Comparison of ENCODE assay signal across 8 mouse cellular contexts in genomic region chr5:32611341-32611961, GRCm38 (mm10). TPM values are rescaled to one million over a fixed set of nuclear protein-coding genes. Genes with fewer than 3 reads are reported as not detected.
DNase-seq lines count a peak whose midpoint lies in the region; ATAC-seq and TF ChIP-seq lines count a peak whose summit lies in the region.

No protein-coding gene starts in this region.

- H3K4me3 ChIP-seq in ES-E14 (ENCODE audit: insufficient read depth in 1 of 2, low read depth in 1 of 2, low read length in 2 of 2, poor library complexity in 1 of 2, severe bottlenecking in 1 of 2): peak overlapping the region; percentile 90
- peak overlapping the region; percentile 75 for H3K4me3 ChIP-seq in embryonic facial prominence, embryonic 12.5 days
- peak overlapping the region; percentile 85 for H3K4me3 ChIP-seq in liver, embryonic 11.5 days (ENCODE audit: low read depth, low read length)
- peak overlapping the region; percentile 97 for H3K4me3 ChIP-seq in midbrain, postnatal 0 days (ENCODE audit: low read depth, low read length)

- DNase-seq in heart, adult 8-10 months (ENCODE audit: low spot score): peak; percentile 32
- DNase-seq in heart, adult 9 months (ENCODE audit: low spot score in 2 of 2): no peak
- no peak for DNase-seq in ES-E14 (ENCODE audit: low read depth, low spot score)
- DNase-seq in liver, embryonic 11.5 days (ENCODE audit: low spot score): peak; percentile 77
- DNase-seq in midbrain, postnatal 0 days (ENCODE audit: low spot score): peak; percentile 24
- DNase-seq in urinary bladder, postnatal 14 days (ENCODE audit: low spot score): peak; percentile 45

- under 1% methylated on average over 54 of the region's 54 CpGs for WGBS in embryonic facial prominence, embryonic 12.5 days
- under 1% methylated on average over 51 of the region's 54 CpGs for WGBS in liver, embryonic 11.5 days
- WGBS in midbrain, postnatal 0 days: under 1% methylated on average over 48 of the region's 54 CpGs

- H3K27me3 ChIP-seq in embryonic facial prominence, embryonic 12.5 days: no peaks in the 10 kb centered on the region
- H3K27me3 ChIP-seq in liver, embryonic 11.5 days (replicated peaks; ENCODE audit: control insufficient read depth, insufficient read depth, low read length): no peaks in the 10 kb centered on the region
- no peaks in the 10 kb centered on the region for H3K27me3 ChIP-seq in midbrain, postnatal 0 days (ENCODE audit: insufficient read depth, low read length)

- no peaks in the 10 kb centered on the region for H3K9me3 ChIP-seq in ES-E14 (ENCODE audit: control insufficient read depth, insufficient read depth, low read depth, low read length)
- no peaks in the 10 kb centered on the region for H3K9me3 ChIP-seq in embryonic facial prominence, embryonic 12.5 days
- no peaks in the 10 kb centered on the region for H3K9me3 ChIP-seq in liver, embryonic 11.5 days (ENCODE audit: control insufficient read depth, low read length)
- no peaks in the 10 kb centered on the region for H3K9me3 ChIP-seq in midbrain, postnatal 0 days (ENCODE audit: low read length)

- in situ Hi-C loops in ES-E14 (cut with MboI; ENCODE audit: low sequenced_read_pairs in 2 of 2, unreplicated experiment in 2 of 2): no loop called here

- H3K4me2 ChIP-seq in embryonic facial prominence, embryonic 12.5 days (replicated peaks): peak overlapping the region; percentile 68
- H3K4me2 ChIP-seq in liver, embryonic 11.5 days: peak overlapping the region; percentile 80
- peak overlapping the region; percentile 93 for H3K4me2 ChIP-seq in midbrain, postnatal 0 days (ENCODE audit: low read depth, low read length, poor library complexity, severe bottlenecking)

- H3K36me3 ChIP-seq in ES-E14 (ENCODE audit: control insufficient read depth, insufficient read depth, low read length, poor library complexity, severe bottlenecking): no peaks in the 10 kb centered on the region
- H3K36me3 ChIP-seq in embryonic facial prominence, embryonic 12.5 days: no peaks in the 10 kb centered on the region
- no peaks in the 10 kb centered on the region for H3K36me3 ChIP-seq in liver, embryonic 11.5 days (ENCODE audit: control insufficient read depth, insufficient read depth, low read length)
- no peaks in the 10 kb centered on the region for H3K36me3 ChIP-seq in midbrain, postnatal 0 days (ENCODE audit: insufficient read depth, low read length)

- H3K4me1 ChIP-seq in ES-E14 (ENCODE audit: control insufficient read depth in 2 of 2, insufficient read depth in 2 of 2, low read length in 2 of 2, poor library complexity in 1 of 2): peaks cover 0 to 3% of the 10 kb centered on the region in 2 experiments; a peak in 3 of 4 replicates
- H3K4me1 ChIP-seq in embryonic facial prominence, embryonic 12.5 days: peaks cover 4% of the 10 kb centered on the region; the same call in 1 of the 2 replicates
- peaks cover 4% of the 10 kb centered on the region; the same call in 1 of the 2 replicates for H3K4me1 ChIP-seq in liver, embryonic 11.5 days (replicated peaks; ENCODE audit: control insufficient read depth, insufficient read depth, low read length)
- H3K4me1 ChIP-seq in midbrain, postnatal 0 days (ENCODE audit: insufficient read depth, low read length): no peaks in the 10 kb centered on the region

- no peak for TF ChIP-seq CTCF in midbrain, postnatal 0 days (IDR thresholded peaks at IDR 0.05)

- peak overlapping the region; percentile 95 for H3K9ac ChIP-seq in ES-E14 (ENCODE audit: insufficient read depth, low read depth, low read length, poor library complexity, severe bottlenecking)
- peak overlapping the region; percentile 84 for H3K9ac ChIP-seq in embryonic facial prominence, embryonic 12.5 days
- H3K9ac ChIP-seq in liver, embryonic 11.5 days (ENCODE audit: low read depth, low read length): peak overlapping the region; percentile 76
- H3K9ac ChIP-seq in midbrain, postnatal 0 days (replicated peaks; ENCODE audit: low read length, poor library complexity, severe bottlenecking): peak overlapping the region; percentile 89

- peak overlapping the region; percentile 68 for H3K27ac ChIP-seq in ES-E14 (ENCODE audit: insufficient read depth, low read depth, low read length, poor library complexity, severe bottlenecking)
- H3K27ac ChIP-seq in embryonic facial prominence, embryonic 12.5 days: peak overlapping the region; percentile 90
- peak overlapping the region; percentile 88 for H3K27ac ChIP-seq in liver, embryonic 11.5 days (ENCODE audit: low read depth, low read length)
- H3K27ac ChIP-seq in midbrain, postnatal 0 days (ENCODE audit: low read depth, low read length): peak overlapping the region; percentile 90

- peak; percentile 82 for ATAC-seq in embryonic facial prominence, embryonic 12.5 days (ENCODE audit: insufficient number of reproducible peaks, insufficient read depth, low FRiP score, low TSS enrichment)
- ATAC-seq in hematopoietic stem cell, adult 5-6 weeks (replicated peaks in 1 of 2; ENCODE audit: insufficient read depth in 1 of 2, low FRiP score in 2 of 2, low TSS enrichment in 1 of 2, low read depth in 1 of 2, poor library complexity in 2 of 2, severe bottlenecking in 2 of 2): peak; percentile 28 to 51; a peak in 3 of 4 replicates
- ATAC-seq in liver, embryonic 11.5 days (replicated peaks; ENCODE audit: low FRiP score): peak; percentile 72
- ATAC-seq in midbrain, postnatal 0 days (ENCODE audit: low FRiP score): peak; percentile 78

TF ChIP-seq in ES-E14, 5 proteins besides CTCF, POLR2A, EP300 and RAD21:
- TF ChIP-seq MAFK (IDR thresholded peaks at IDR 0.05; ENCODE audit: insufficient read depth, low read depth, low read length): no peak
- TF ChIP-seq CHD2 (IDR thresholded peaks at IDR 0.05; ENCODE audit: low read depth, low read length): no peak
TF ChIP-seq in ES-E14: peak in this region for 0.

RNA-seq across cellular contexts. Expression of gene Yes1, which starts 0.5 kb away (rescaled TPM):
- total RNA-seq in heart, adult 8-10 months (2022): 10 to 100 TPM; 14.7 to 19.0 (median 17.0) TPM
- 84.7 and 91.3 TPM in 2 replicates for total RNA-seq in ES-E14 (2012; rRNA removed)
- polyA plus RNA-seq in embryonic facial prominence, embryonic 12.5 days (2016; fragmentation: Nextera tagmentation; extraction: Ambion mirVana): 38.7 and 39.2 TPM in 2 replicates
- total RNA-seq in hematopoietic stem cell, adult 5-6 weeks (2017): 15.7 and 15.8 TPM in 2 replicates
- polyA plus RNA-seq in liver, embryonic 11.5 days (2014; fragmentation: Nextera tagmentation; extraction: Ambion mirVana): 18.8 and 18.9 TPM in 2 replicates
- total RNA-seq in midbrain, postnatal 0 days (2014; rRNA removed): 20.3 and 22.8 TPM in 2 replicates
- polyA plus RNA-seq in midbrain, postnatal 0 days (2015; fragmentation: Nextera tagmentation; extraction: Ambion mirVana): 11.5 TPM in 2 replicates

Comparison
In these comparisons a context has a peak if more than half of its experiments do, and no peak if none do; other contexts are left out.
1. DNase-seq: peak in heart, adult 8-10 months (single experiment), liver, embryonic 11.5 days (single experiment), midbrain, postnatal 0 days (single experiment) and urinary bladder, postnatal 14 days (single experiment); none in heart, adult 9 months (0 of 2) and ES-E14 (single experiment).
2. Peak in every context shown above with its lines, with median percentiles within 50 percentile points of each other: H3K27ac ChIP-seq, H3K4me3 ChIP-seq, H3K9ac ChIP-seq, ATAC-seq and H3K4me2 ChIP-seq.